Mouse (Mus musculus): ENCODE data around the gene Eqtn. TPM values are rescaled to one million over a fixed set of nuclear protein-coding genes. Genes with fewer than 3 reads are reported as not detected.

Gene Eqtn
- polyA plus RNA-seq (2014; fragmentation: Nextera tagmentation; extraction: Ambion mirVana), result 0.22 TPM in 1 of 2 replicates, not detected in the other

DNA sequence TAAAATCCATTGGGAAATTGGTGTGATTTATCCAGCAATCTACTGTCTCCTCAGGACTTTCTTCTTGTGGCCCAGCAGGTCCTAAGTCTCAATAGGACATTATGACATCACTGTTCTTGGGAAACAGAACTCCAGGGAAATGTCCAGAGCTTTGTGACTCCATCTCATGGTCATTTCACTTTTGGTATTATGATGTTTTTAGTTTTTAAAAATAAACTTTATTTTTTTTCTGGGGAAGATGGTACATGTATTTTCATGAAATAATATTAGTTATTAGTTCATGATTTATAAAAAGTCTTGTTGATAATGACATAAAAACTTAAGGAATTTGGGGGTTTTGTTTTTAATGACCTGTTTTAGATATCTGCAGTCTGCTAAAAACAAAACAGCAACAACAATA, at the start of gene Eqtn:
TSS of gene Eqtn (minus strand) at position 101 of the 400 bp plus-strand sequence.
- no peaks in the 10 kb centered on the region for H3K4me1 ChIP-seq (ENCODE audit: control insufficient read depth, insufficient read depth, low read length)
- H3K36me3 ChIP-seq (ENCODE audit: control insufficient read depth, insufficient read depth, low read length), result no peaks in the 10 kb centered on the region
- no peak within 1 kb of the TSS for H3K4me2 ChIP-seq (replicated peaks; ENCODE audit: low read depth, low read length)
- no peaks in the 10 kb centered on the region for H3K27me3 ChIP-seq (ENCODE audit: control insufficient read depth, insufficient read depth, low read length)
- no peak within 1 kb of the TSS for H3K27ac ChIP-seq (ENCODE audit: low read length)
- no peak within 1 kb of the TSS for H3K9ac ChIP-seq (replicated peaks; ENCODE audit: low read depth, low read length)
- H3K4me3 ChIP-seq (ENCODE audit: low read depth, low read length), result no peak within 1 kb of the TSS
- no peak for ATAC-seq (ENCODE audit: insufficient number of reproducible peaks, insufficient read depth, low FRiP score, low read depth)
- no peaks in the 10 kb centered on the region for H3K9me3 ChIP-seq (ENCODE audit: control insufficient read depth, low read depth, low read length)

DNA sequence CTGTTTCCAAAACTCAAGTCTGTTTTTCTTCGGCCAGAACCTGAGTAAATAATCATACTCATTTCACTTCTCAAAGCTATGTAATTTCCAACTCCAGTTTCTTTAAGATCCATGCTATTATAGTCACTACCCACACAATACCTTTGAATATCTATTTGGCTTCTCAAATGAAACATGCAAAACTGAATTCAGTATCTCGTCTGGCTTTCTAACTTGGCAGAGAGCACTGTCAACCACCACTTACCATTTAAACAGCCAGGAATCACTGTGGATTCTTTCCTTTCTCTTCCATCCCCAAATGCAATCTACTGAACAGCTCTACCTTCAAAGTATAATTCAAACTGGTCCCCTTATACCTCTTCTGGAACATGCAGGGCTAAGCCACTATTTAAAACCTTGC, 44.7 kb upstream of the Eqtn start:
- WGBS, result 95% methylated on average over 2 of the region's 2 CpGs
- Histone ChIP-seq H3K4me2 (replicated peaks; ENCODE audit: low read depth, low read length) (no peak overlapping the region), H3K27me3 (ENCODE audit: control insufficient read depth, insufficient read depth, low read length) (no peaks in the 10 kb centered on the region), H3K36me3 (ENCODE audit: control insufficient read depth, insufficient read depth, low read length) (peaks cover 38% of the 10 kb centered on the region), H3K4me1 (ENCODE audit: control insufficient read depth, insufficient read depth, low read length) (peaks cover 11% of the 10 kb centered on the region), H3K9me3 (ENCODE audit: control insufficient read depth, low read depth, low read length) (no peaks in the 10 kb centered on the region), H3K9ac (replicated peaks; ENCODE audit: low read depth, low read length) (no peak overlapping the region), H3K4me3 (ENCODE audit: low read depth, low read length) (no peak overlapping the region), H3K27ac (ENCODE audit: low read length) (no peak overlapping the region)
- no peak for ATAC-seq (ENCODE audit: insufficient number of reproducible peaks, insufficient read depth, low FRiP score, low read depth)

DNA sequence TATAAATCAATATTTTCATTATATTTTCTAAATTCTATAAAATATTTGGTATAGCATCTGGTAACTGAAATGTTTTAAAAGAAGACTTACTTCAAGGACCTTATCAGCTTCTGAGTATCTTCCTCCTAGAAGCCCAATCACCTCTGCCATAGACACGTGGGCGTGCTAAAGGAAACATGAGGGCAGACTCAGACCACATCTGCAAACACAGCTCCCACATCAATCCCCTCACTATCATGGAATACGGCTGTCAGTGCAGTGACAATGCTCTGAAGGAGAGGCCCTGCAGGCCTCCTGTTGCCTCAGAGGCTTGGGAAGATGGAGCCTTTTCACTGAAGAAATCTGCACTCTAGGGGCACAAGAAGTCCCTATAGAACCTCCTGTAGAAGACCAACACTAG, 24.1 kb upstream of the Eqtn start:
- no peak overlapping the region for H3K4me2 ChIP-seq (replicated peaks; ENCODE audit: low read depth, low read length)
- peaks cover 71% of the 10 kb centered on the region for H3K36me3 ChIP-seq (ENCODE audit: control insufficient read depth, insufficient read depth, low read length)
- no peaks in the 10 kb centered on the region for H3K4me1 ChIP-seq (ENCODE audit: control insufficient read depth, insufficient read depth, low read length)
- no peak for ATAC-seq (ENCODE audit: insufficient number of reproducible peaks, insufficient read depth, low FRiP score, low read depth)
- WGBS, result 83% methylated on average over 3 of the region's 3 CpGs
- no peak overlapping the region for H3K9ac ChIP-seq (replicated peaks; ENCODE audit: low read depth, low read length)
- H3K27ac ChIP-seq (ENCODE audit: low read length), result no peak overlapping the region
- no peak overlapping the region for H3K4me3 ChIP-seq (ENCODE audit: low read depth, low read length)
- no peaks in the 10 kb centered on the region for H3K27me3 ChIP-seq (ENCODE audit: control insufficient read depth, insufficient read depth, low read length)
- no peaks in the 10 kb centered on the region for H3K9me3 ChIP-seq (ENCODE audit: control insufficient read depth, low read depth, low read length)

DNA sequence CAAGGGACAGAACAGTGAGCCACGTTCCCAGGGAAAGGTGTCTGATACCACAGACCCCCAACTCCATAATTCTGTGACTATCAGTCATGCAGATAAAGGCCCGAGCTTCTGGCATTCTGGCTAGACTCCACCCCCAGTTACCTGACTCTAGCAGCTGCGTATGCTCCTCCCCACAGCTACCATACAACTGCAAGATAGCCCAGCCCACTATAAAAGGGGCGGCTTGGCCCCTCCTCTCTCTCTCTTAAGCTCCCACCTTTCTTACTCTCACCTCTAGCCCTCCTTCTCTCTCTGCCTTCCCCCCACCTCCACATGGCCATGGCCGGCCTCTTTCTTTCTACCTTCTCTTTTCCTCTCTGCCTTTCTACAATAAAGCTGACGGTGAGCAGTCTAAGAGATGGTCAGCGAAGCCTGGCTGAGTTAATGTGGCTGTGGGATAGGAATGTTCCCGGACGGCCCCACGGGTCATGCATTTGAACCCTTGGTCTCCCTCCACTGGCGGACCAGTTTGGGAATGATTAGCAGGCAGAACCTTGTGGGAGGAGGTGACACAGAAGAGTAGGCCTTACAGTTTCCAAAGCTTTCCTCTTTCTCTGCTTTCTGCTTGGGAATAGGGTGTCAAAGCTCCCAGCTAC, 12.7 kb upstream of the Eqtn start:
- Histone ChIP-seq H3K4me2 (replicated peaks; ENCODE audit: low read depth, low read length) (no peak overlapping the region), H3K9ac (replicated peaks; ENCODE audit: low read depth, low read length) (no peak overlapping the region), H3K27ac (ENCODE audit: low read length) (no peak overlapping the region), H3K4me1 (ENCODE audit: control insufficient read depth, insufficient read depth, low read length) (no peaks in the 10 kb centered on the region), H3K9me3 (ENCODE audit: control insufficient read depth, low read depth, low read length) (no peaks in the 10 kb centered on the region), H3K36me3 (ENCODE audit: control insufficient read depth, insufficient read depth, low read length) (peaks cover 9% of the 10 kb centered on the region; the same call in 1 of the 2 replicates), H3K4me3 (ENCODE audit: low read depth, low read length) (no peak overlapping the region), H3K27me3 (ENCODE audit: control insufficient read depth, insufficient read depth, low read length) (no peaks in the 10 kb centered on the region)
- WGBS, result 73% methylated on average over 11 of the region's 11 CpGs
- no peak for ATAC-seq (ENCODE audit: insufficient number of reproducible peaks, insufficient read depth, low FRiP score, low read depth)

DNA sequence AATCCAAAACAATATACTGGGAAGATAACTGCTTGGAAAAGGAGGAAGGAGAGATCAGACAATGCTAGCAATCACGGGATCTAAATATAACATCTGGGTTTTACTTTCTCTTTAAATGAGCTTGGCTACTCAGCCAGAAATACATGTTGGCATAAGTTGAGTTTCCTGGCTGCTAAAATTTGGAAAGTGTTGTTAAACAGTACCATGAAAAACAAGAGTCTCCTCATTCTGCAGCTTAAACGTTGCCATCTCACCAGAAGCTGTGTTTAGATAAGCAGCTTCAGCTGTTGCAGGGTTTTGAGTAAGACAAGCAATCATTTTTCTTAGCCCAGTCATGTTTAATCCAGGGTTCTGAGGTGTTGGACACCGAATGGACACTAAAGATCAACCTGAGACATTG, 26.9 kb downstream of the Eqtn start:
- no peaks in the 10 kb centered on the region for H3K9me3 ChIP-seq (ENCODE audit: control insufficient read depth, low read depth, low read length)
- no peak overlapping the region for H3K4me2 ChIP-seq (replicated peaks; ENCODE audit: low read depth, low read length)
- whole genome bisulfite sequencing, result 46% methylated on average over 3 of the region's 3 CpGs
- no peak overlapping the region for H3K4me3 ChIP-seq (ENCODE audit: low read depth, low read length)
- no peaks in the 10 kb centered on the region for H3K27me3 ChIP-seq (ENCODE audit: control insufficient read depth, insufficient read depth, low read length)
- no peaks in the 10 kb centered on the region for H3K36me3 ChIP-seq (ENCODE audit: control insufficient read depth, insufficient read depth, low read length)
- H3K4me1 ChIP-seq (ENCODE audit: control insufficient read depth, insufficient read depth, low read length), result no peaks in the 10 kb centered on the region
- H3K27ac ChIP-seq (ENCODE audit: low read length), result no peak overlapping the region
- H3K9ac ChIP-seq (replicated peaks; ENCODE audit: low read depth, low read length), result no peak overlapping the region
- ATAC-seq (ENCODE audit: insufficient number of reproducible peaks, insufficient read depth, low FRiP score, low read depth), result no peak

DNA sequence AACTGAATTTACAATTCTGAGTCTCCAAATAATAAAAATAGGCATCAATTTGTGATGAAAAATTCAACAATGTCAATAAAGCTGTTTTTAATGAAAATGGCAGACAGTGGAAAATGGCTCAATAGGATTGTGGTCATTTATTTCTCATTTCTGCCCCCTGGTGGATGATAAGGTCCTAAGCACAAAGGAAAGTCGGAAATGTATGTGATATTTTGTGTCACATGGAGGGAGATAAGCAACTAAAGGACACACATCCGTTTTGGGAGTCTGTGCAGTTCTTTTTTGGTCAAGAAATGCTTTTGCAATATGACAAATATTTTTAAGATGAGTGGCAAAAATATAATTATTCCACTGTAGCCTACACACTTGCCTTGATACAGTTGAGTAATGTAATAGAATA, 27.9 kb downstream of the Eqtn start:
- Histone ChIP-seq H3K27me3 (ENCODE audit: control insufficient read depth, insufficient read depth, low read length) (no peaks in the 10 kb centered on the region), H3K36me3 (ENCODE audit: control insufficient read depth, insufficient read depth, low read length) (no peaks in the 10 kb centered on the region), H3K4me1 (ENCODE audit: control insufficient read depth, insufficient read depth, low read length) (no peaks in the 10 kb centered on the region), H3K4me2 (replicated peaks; ENCODE audit: low read depth, low read length) (no peak overlapping the region), H3K9me3 (ENCODE audit: control insufficient read depth, low read depth, low read length) (no peaks in the 10 kb centered on the region), H3K4me3 (ENCODE audit: low read depth, low read length) (no peak overlapping the region), H3K27ac (ENCODE audit: low read length) (no peak overlapping the region), H3K9ac (replicated peaks; ENCODE audit: low read depth, low read length) (no peak overlapping the region)
- no peak for ATAC-seq (ENCODE audit: insufficient number of reproducible peaks, insufficient read depth, low FRiP score, low read depth)
- 16% methylated on average over 2 of the region's 2 CpGs for WGBS

Other genes with a start within 250 kb of the Eqtn start
- 11.7 and 12.6 TPM in 2 replicates for gene Tek, start 189.6 kb downstream of the Eqtn start, polyA plus RNA-seq (2014; fragmentation: Nextera tagmentation; extraction: Ambion mirVana)
- gene Mysm1, start 50.3 kb upstream of the Eqtn start, polyA plus RNA-seq (2014; fragmentation: Nextera tagmentation; extraction: Ambion mirVana), result 47.1 and 55.7 TPM in 2 replicates
- gene Jun, start 123.4 kb upstream of the Eqtn start, polyA plus RNA-seq (2014; fragmentation: Nextera tagmentation; extraction: Ambion mirVana), result 55.1 and 62.7 TPM in 2 replicates